Mouse (Mus musculus): Measurements from ENCODE around the gene Pbld2. TPM values are rescaled to one million over a fixed set of nuclear protein-coding genes. Genes with fewer than 3 reads are reported as not detected.

Gene Pbld2
- total RNA-seq, 2 experiments from 2014 or later: 1.4 to 1.8 TPM

- DNase-seq (ENCODE audit: low spot score in 2 of 2): peak; percentile 43 to 55
Observed at GRCm38 (mm10) chr10:63099521-63099920, 75.4 kb downstream of the Pbld2 start, which contains the start of gene Atoh7. TSS of gene Atoh7 (plus strand) at chr10:63099651.

GRCm38 (mm10) chr10:63099941-63100562 lies 75.9 kb downstream of the Pbld2 start:
- intact Hi-C loops (cut with DNase I): no loop called here

More at GRCm38 (mm10) chr10:63099521-63099920, 75.4 kb downstream of the Pbld2 start, which contains the start of gene Atoh7:
- intact Hi-C loops (cut with DNase I): no loop called here

GRCm38 (mm10) chr10:63100657-63101056 lies 76.5 kb downstream of the Pbld2 start:
- no peak for DNase-seq (ENCODE audit: low spot score in 2 of 2)
- intact Hi-C loops (cut with DNase I): no loop called here

More at GRCm38 (mm10) chr10:63099941-63100562, 75.9 kb downstream of the Pbld2 start:
- DNase-seq (ENCODE audit: low spot score in 2 of 2): peak; percentile 62 to 74

Other genes with a start within 250 kb of the Pbld2 start
- 10 to 100 TPM; 55.9 to 60.1 TPM for gene Ccar1, start 232.0 kb upstream of the Pbld2 start, total RNA-seq (2021)
- gene Tet1, start 115.3 kb upstream of the Pbld2 start, total RNA-seq (2021): 10 to 100 TPM; 42.6 to 49.5 TPM
- 10 to 100 TPM; 41.0 to 42.8 TPM for gene Slc25a16, start 103.7 kb upstream of the Pbld2 start, total RNA-seq (2021)
- 1 to 10 TPM; 1.4 TPM for gene Dna2, start 77.3 kb upstream of the Pbld2 start, total RNA-seq (2021)
- gene Rufy2, start 44.1 kb upstream of the Pbld2 start, total RNA-seq (2021): 10 to 100 TPM; 86.1 to 88.7 TPM
- gene Hnrnph3, start 98 bp upstream of the Pbld2 start, total RNA-seq (2021): 10 to 100 TPM; 36.0 to 36.6 TPM
- gene Pbld1, start 35.8 kb downstream of the Pbld2 start, total RNA-seq (2021): under 1 TPM in 1 of 2 experiments, not detected in 1; 0.29 TPM
- gene Atoh7, start 75.3 kb downstream of the Pbld2 start, total RNA-seq (2021): 1 to 10 TPM; 1.0 to 1.5 TPM
- 1 to 10 TPM; 4.9 to 5.0 TPM for gene Mypn, start 179.6 kb downstream of the Pbld2 start, total RNA-seq (2021)
- 10 to 100 TPM; 38.6 to 41.8 TPM for gene Herc4, start 219.5 kb downstream of the Pbld2 start, total RNA-seq (2021)